Mouse (Mus musculus) stomach, postnatal 0 days (tissue): ENCODE measurements around the gene Gucd1. TPM values are rescaled to one million over a fixed set of nuclear protein-coding genes. Genes with fewer than 3 reads are reported as not detected.
A peak's percentile ranks its signal among the peaks of the same experiment; 100 is the strongest.

Experiments
- ATAC-seq: fragments of 200-750 bp; cut with Nextera tagmentation; 2 replicates; pipeline ENCODE4 v1.8.0; 2017; ENCODE audit not compliant: low FRiP score, low TSS enrichment
- DNase-seq: peaks from one replicate; pipeline ENCODE4 v3.0.0-alpha.2; 2016; ENCODE audit warnings: low spot score
- H3K27ac ChIP-seq: fragments of 300-500 bp; sonication (generic); replicated peaks from 2 replicates; pipeline ENCODE4 v1.5.1; 2014; ENCODE audit warnings: mild to moderate bottlenecking, control low read depth
- H3K27me3 ChIP-seq: fragments of 300-500 bp; sonication (generic); 2 replicates; pipeline ENCODE4 v1.6.1; 2014; ENCODE audit warnings: low read length; ENCODE audit not compliant: control insufficient read depth, insufficient read depth
- H3K36me3 ChIP-seq: fragments of 300-500 bp; sonication (generic); 2 replicates; pipeline ENCODE4 v1.6.1; 2014; ENCODE audit warnings: low read length, mixed read lengths; ENCODE audit not compliant: control insufficient read depth, insufficient read depth
- H3K4me1 ChIP-seq: fragments of 300-500 bp; sonication (generic); replicated peaks from 2 replicates; pipeline ENCODE4 v1.6.1; 2014; ENCODE audit warnings: antibody characterized with exemption; ENCODE audit not compliant: control insufficient read depth, insufficient read depth
- H3K4me2 ChIP-seq: fragments of 300-500 bp; sonication (generic); replicated peaks from 2 replicates; pipeline ENCODE4 v1.6.1; 2014; ENCODE audit warnings: low read depth, mild to moderate bottlenecking, control low read depth, moderate library complexity
- H3K4me3 ChIP-seq: fragments of 300-500 bp; sonication (generic); 2 replicates; pipeline ENCODE4 v1.5.1; 2014; ENCODE audit warnings: low read depth, low read length, control low read depth
- H3K9ac ChIP-seq: fragments of 300-500 bp; sonication (generic); 2 replicates; pipeline ENCODE4 v1.6.1; 2014; ENCODE audit warnings: mild to moderate bottlenecking, low read length, control low read depth, mixed read lengths
- H3K9me3 ChIP-seq: fragments of 300-500 bp; sonication (generic); 2 replicates; pipeline ENCODE4 v1.6.1; 2016; ENCODE audit warnings: low read length; ENCODE audit not compliant: control insufficient read depth
- CTCF ChIP-seq: IDR thresholded peaks from 2 replicates; pipeline ENCODE4 v1.5.1; 2016; ENCODE audit warnings: antibody characterized with exemption, low read depth, mild to moderate bottlenecking, moderate library complexity
- EP300 ChIP-seq: optimal IDR thresholded peaks from 2 replicates; pipeline ENCODE3; 2016; ENCODE audit warnings: antibody characterized with exemption
- WGBS: fragments of 180-500 bp; shearing (Covaris S2); extraction: QIAGEN DNeasy Blood & Tissue Kit; methylation state at CpG from one replicate; pipeline ENCODE4 v1.1.7; 2014; 5-methylcytosine and 5-hydroxymethylcytosine counted together
- polyA plus RNA-seq: library from polyadenylated mRNA; unstranded; fragments of >200 nt; fragmentation: Nextera tagmentation; extraction: Ambion mirVana; gene quantifications from 2 replicates; pipeline ENCODE4 v1.2.1, GENCODE M21; 2015

Gene Gucd1
- polyA plus RNA-seq, 1 experiment from 2014 or later, result 14.6 TPM

- H3K36me3 ChIP-seq, result no peaks in the 10 kb centered on the region
- no peaks in the 10 kb centered on the region for H3K9me3 ChIP-seq
- WGBS, result 38% methylated on average over 3 of the region's 3 CpGs
- no peak overlapping the region for H3K4me2 ChIP-seq
- DNase-seq (no peak), ATAC-seq (no peak)
- H3K27me3 ChIP-seq, result 0 out of 2 replicates have a peak, but pooled peaks cover 2% of the 10 kb centered on the region
- no peak for TF ChIP-seq CTCF
- no peak for TF ChIP-seq EP300
- H3K27ac ChIP-seq, result no peak overlapping the region
- no peaks in the 10 kb centered on the region for H3K4me1 ChIP-seq
- no peak overlapping the region for H3K9ac ChIP-seq
- no peak overlapping the region for H3K4me3 ChIP-seq
These were observed 40.7 kb upstream of the Gucd1 start for GRCm38 (mm10) chr10:75558515-75558914.

GRCm38 (mm10) chr10:75556026-75556425 lies 38.3 kb upstream of the Gucd1 start:
- DNase-seq (peak; percentile 76), ATAC-seq (peak; percentile 78)
- Histone ChIP-seq H3K4me3 (no peak overlapping the region), H3K27ac (0 out of 2 replicates have a peak overlapping the region, but pooled peaks have one; percentile 40), H3K9me3 (no peaks in the 10 kb centered on the region), H3K4me1 (no peaks in the 10 kb centered on the region), H3K27me3 (0 out of 2 replicates have a peak, but pooled peaks cover 1% of the 10 kb centered on the region), H3K4me2 (no peak overlapping the region), H3K9ac (no peak overlapping the region; the same call in 1 of the 2 replicates), H3K36me3 (no peaks in the 10 kb centered on the region)
- WGBS, result 57% methylated on average over 9 of the region's 9 CpGs
- TF ChIP-seq EP300 (no peak), CTCF (no peak)

- no peak for DNase-seq
- Histone ChIP-seq H3K4me1 (no peaks in the 10 kb centered on the region), H3K36me3 (no peaks in the 10 kb centered on the region), H3K27ac (no peak overlapping the region), H3K27me3 (no peaks in the 10 kb centered on the region), H3K9me3 (no peaks in the 10 kb centered on the region), H3K9ac (no peak overlapping the region), H3K4me2 (no peak overlapping the region), H3K4me3 (no peak overlapping the region)
- WGBS, result 85% methylated on average over 6 of the region's 6 CpGs
- no peak for ATAC-seq
- TF ChIP-seq CTCF (no peak), EP300 (no peak)
These were observed 37.8 kb upstream of the Gucd1 start for GRCm38 (mm10) chr10:75555557-75555956.

- Histone ChIP-seq H3K9ac (no peak overlapping the region), H3K27ac (no peak overlapping the region), H3K9me3 (no peaks in the 10 kb centered on the region), H3K36me3 (no peaks in the 10 kb centered on the region), H3K4me2 (no peak overlapping the region), H3K4me3 (no peak overlapping the region), H3K4me1 (no peaks in the 10 kb centered on the region), H3K27me3 (no peaks in the 10 kb centered on the region)
- TF ChIP-seq CTCF, result no peak
- no peak for TF ChIP-seq EP300
- 91% methylated on average over 8 of the region's 8 CpGs for WGBS
- ATAC-seq (no peak), DNase-seq (no peak)
These were observed 36.3 kb upstream of the Gucd1 start for GRCm38 (mm10) chr10:75554090-75554489.

- Histone ChIP-seq H3K27me3 (no peaks in the 10 kb centered on the region), H3K9me3 (no peaks in the 10 kb centered on the region), H3K4me3 (no peak overlapping the region), H3K9ac (no peak overlapping the region), H3K27ac (no peak overlapping the region), H3K4me1 (no peaks in the 10 kb centered on the region), H3K4me2 (no peak overlapping the region), H3K36me3 (no peaks in the 10 kb centered on the region)
- no peak for TF ChIP-seq EP300
- no peak for TF ChIP-seq CTCF
- WGBS, result 70% methylated on average over 13 of the region's 13 CpGs
- DNase-seq (no peak), ATAC-seq (no peak)
These were observed 35.1 kb upstream of the Gucd1 start for GRCm38 (mm10) chr10:75552701-75553450.

GRCm38 (mm10) chr10:75552106-75552505 lies 34.3 kb upstream of the Gucd1 start:
- no peak for ATAC-seq
- no peak for DNase-seq
- TF ChIP-seq CTCF (no peak), EP300 (no peak)
- H3K4me3 ChIP-seq, result no peak overlapping the region
- no peaks in the 10 kb centered on the region for H3K36me3 ChIP-seq
- no peaks in the 10 kb centered on the region for H3K4me1 ChIP-seq
- no peak overlapping the region for H3K9ac ChIP-seq
- no peaks in the 10 kb centered on the region for H3K27me3 ChIP-seq
- H3K9me3 ChIP-seq, result no peaks in the 10 kb centered on the region
- H3K4me2 ChIP-seq, result no peak overlapping the region
- no peak overlapping the region for H3K27ac ChIP-seq
- WGBS, result 68% methylated on average over 2 of the region's 2 CpGs
